Mouse (Mus musculus) midbrain, embryonic 10.5 days (tissue): ENCODE measurements around the gene Myo1d. TPM values are rescaled to one million over a fixed set of nuclear protein-coding genes. Genes with fewer than 3 reads are reported as not detected.

Source experiments
- DNase-seq: peaks from one replicate; pipeline ENCODE4 v3.0.0-alpha.2; 2017; ENCODE audit warnings: low spot score
- H3K27ac ChIP-seq: fragments of 300-500 bp; sonication (generic); replicated peaks from 2 replicates; pipeline ENCODE4 v1.5.1; 2016; ENCODE audit warnings: mild to moderate bottlenecking
- H3K27me3 ChIP-seq: fragments of 300-500 bp; sonication (generic); 2 replicates; pipeline ENCODE4 v1.6.1; 2016; ENCODE audit warnings: low read depth, mild to moderate bottlenecking; ENCODE audit not compliant: poor library complexity, severe bottlenecking
- H3K36me3 ChIP-seq: fragments of 300-500 bp; sonication (generic); 2 replicates; pipeline ENCODE4 v1.6.1; 2016; ENCODE audit warnings: mild to moderate bottlenecking, moderate library complexity
- H3K4me1 ChIP-seq: fragments of 300-500 bp; sonication (generic); 2 replicates; pipeline ENCODE4 v1.6.1; 2016
- H3K4me3 ChIP-seq: fragments of 300-500 bp; sonication (generic); 2 replicates; pipeline ENCODE4 v1.5.1; 2016; ENCODE audit warnings: mild to moderate bottlenecking, moderate library complexity
- H3K9me3 ChIP-seq: fragments of 300-500 bp; sonication (generic); replicated peaks from 2 replicates; pipeline ENCODE4 v1.6.1; 2016; ENCODE audit warnings: mild to moderate bottlenecking
- whole genome bisulfite sequencing: fragments of 180-500 bp; shearing (Covaris S2); methylation state at CpG from one replicate; pipeline ENCODE4 v1.1.7; 2016; 5-methylcytosine and 5-hydroxymethylcytosine counted together
- polyA plus RNA-seq: library from polyadenylated mRNA; unstranded; fragments of >200 nt; fragmentation: Nextera tagmentation; extraction: Ambion mirVana; gene quantifications from 2 replicates; pipeline ENCODE4 v1.2.1, GENCODE M21; 2016

Myo1d gene
- polyA plus RNA-seq, 1 experiment from 2014 or later: 2.3 TPM

DNA sequence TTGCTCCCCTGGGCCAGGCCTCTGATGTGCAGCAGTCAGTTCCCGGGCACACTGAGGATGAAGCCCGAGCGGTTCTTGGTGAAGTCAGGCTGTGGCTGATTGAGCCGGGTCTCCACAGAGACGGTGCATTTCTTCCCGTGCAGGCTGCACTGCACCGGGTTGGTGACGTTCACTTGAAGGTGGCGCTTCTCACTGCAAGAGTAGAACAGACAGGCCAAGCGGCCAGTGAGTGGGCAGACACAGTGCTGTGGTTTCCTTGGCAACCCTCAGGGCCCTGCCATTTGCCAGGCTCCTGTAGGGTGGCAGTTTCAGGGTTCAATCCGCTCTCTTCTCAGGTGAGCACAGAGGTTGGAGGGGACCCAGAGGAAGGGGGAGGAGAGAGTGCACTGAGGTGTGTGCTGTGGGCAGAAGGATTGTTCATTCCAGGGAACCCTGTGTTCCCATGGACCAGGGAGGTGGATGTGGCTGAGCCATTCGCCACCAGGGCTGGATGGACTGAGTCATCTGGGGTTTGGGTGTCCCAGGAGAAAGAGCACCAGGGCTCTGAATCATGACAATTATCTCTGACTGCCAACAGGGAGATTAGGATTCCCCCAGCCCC, 295.5 kb downstream of the Myo1d start:
- H3K9me3 ChIP-seq: no peaks in the 10 kb centered on the region
- H3K27me3 ChIP-seq: peaks cover 61% of the 10 kb centered on the region
- WGBS: 43% methylated on average over 12 of the region's 12 CpGs
- DNase-seq: no peak
- H3K36me3 ChIP-seq: peaks cover 14% of the 10 kb centered on the region
- H3K27ac ChIP-seq: peak overlapping the region; percentile 47; the same call in 1 of the 2 replicates
- H3K4me1 ChIP-seq: peaks cover 67% of the 10 kb centered on the region
- no peak overlapping the region for H3K4me3 ChIP-seq

- Histone ChIP-seq H3K4me1 (peaks cover 67% of the 10 kb centered on the region), H3K9me3 (no peaks in the 10 kb centered on the region), H3K36me3 (peaks cover 18% of the 10 kb centered on the region), H3K27me3 (peaks cover 68% of the 10 kb centered on the region), H3K27ac (peak overlapping the region; percentile 47; the same call in 1 of the 2 replicates), H3K4me3 (no peak overlapping the region)
- no peak for DNase-seq
- 85% methylated on average over 6 of the region's 6 CpGs for WGBS
Observed at GRCm38 (mm10) chr11:80483536-80484067, 296.2 kb downstream of the Myo1d start.

- H3K27ac ChIP-seq: no peak overlapping the region
- peaks cover 74% of the 10 kb centered on the region for H3K27me3 ChIP-seq
- H3K36me3 ChIP-seq: peaks cover 23% of the 10 kb centered on the region
- DNase-seq: no peak
- no peaks in the 10 kb centered on the region for H3K9me3 ChIP-seq
- H3K4me3 ChIP-seq: no peak overlapping the region; the same call in 1 of the 2 replicates
- peaks cover 70% of the 10 kb centered on the region for H3K4me1 ChIP-seq
- 84% methylated on average over 7 of the region's 7 CpGs for WGBS
Observed at GRCm38 (mm10) chr11:80482921-80483320, 296.9 kb downstream of the Myo1d start.

GRCm38 (mm10) chr11:80482347-80482746, 297.5 kb downstream of the Myo1d start:
- peaks cover 27% of the 10 kb centered on the region for H3K36me3 ChIP-seq
- 73% methylated on average over 10 of the region's 10 CpGs for WGBS
- no peak overlapping the region for H3K27ac ChIP-seq
- no peak for DNase-seq
- no peaks in the 10 kb centered on the region for H3K9me3 ChIP-seq
- H3K27me3 ChIP-seq: peaks cover 76% of the 10 kb centered on the region
- no peak overlapping the region for H3K4me3 ChIP-seq
- peaks cover 75% of the 10 kb centered on the region for H3K4me1 ChIP-seq

- Histone ChIP-seq H3K36me3 (peaks cover 27% of the 10 kb centered on the region), H3K4me3 (peak overlapping the region; percentile 27; the same call in 1 of the 2 replicates), H3K27ac (0 out of 2 replicates have a peak overlapping the region, but pooled peaks have one; percentile 42), H3K4me1 (peaks cover 79% of the 10 kb centered on the region), H3K9me3 (no peaks in the 10 kb centered on the region), H3K27me3 (peaks cover 77% of the 10 kb centered on the region)
- DNase-seq: no peak
- 71% methylated on average over 13 of the region's 13 CpGs for WGBS
Observed at GRCm38 (mm10) chr11:80481409-80482050, 298.3 kb downstream of the Myo1d start.

- no peak for DNase-seq
- no peak overlapping the region; the same call in 1 of the 2 replicates for H3K27ac ChIP-seq
- peak overlapping the region; percentile 82 for H3K4me3 ChIP-seq
- peaks cover 27% of the 10 kb centered on the region for H3K36me3 ChIP-seq
- H3K27me3 ChIP-seq: peaks cover 78% of the 10 kb centered on the region
- no peaks in the 10 kb centered on the region for H3K9me3 ChIP-seq
- WGBS: 81% methylated on average over 31 of the region's 31 CpGs
- H3K4me1 ChIP-seq: peaks cover 79% of the 10 kb centered on the region
Observed at GRCm38 (mm10) chr11:80479906-80480866, 299.6 kb downstream of the Myo1d start.

DNA sequence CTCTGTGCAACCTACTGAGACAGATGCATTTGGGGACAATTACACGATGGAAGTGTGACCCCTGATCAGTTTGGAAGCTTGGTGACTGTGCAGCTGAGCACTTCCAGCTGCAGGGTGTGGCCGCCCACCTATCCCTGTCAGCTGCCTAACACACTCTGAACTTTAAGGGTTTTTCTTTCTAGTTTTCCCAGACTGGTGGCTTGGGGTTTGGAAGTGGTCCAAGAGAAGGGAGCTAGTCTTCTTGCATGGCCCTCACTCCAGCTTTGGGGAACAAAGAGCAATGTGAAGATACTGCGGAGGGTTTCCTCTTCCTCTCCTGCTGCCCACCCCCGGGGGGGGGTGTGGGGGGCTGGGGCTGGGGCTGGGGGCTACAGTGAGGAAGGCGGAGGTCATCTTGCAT, 300.4 kb downstream of the Myo1d start:
- WGBS: 76% methylated on average over 5 of the region's 5 CpGs
- H3K27ac ChIP-seq: peak overlapping the region; percentile 35; the same call in 1 of the 2 replicates
- H3K4me1 ChIP-seq: peaks cover 73% of the 10 kb centered on the region
- H3K36me3 ChIP-seq: peaks cover 29% of the 10 kb centered on the region
- H3K9me3 ChIP-seq: no peaks in the 10 kb centered on the region
- no peak for DNase-seq
- H3K4me3 ChIP-seq: peak overlapping the region; percentile 82
- H3K27me3 ChIP-seq: peaks cover 79% of the 10 kb centered on the region

DNA sequence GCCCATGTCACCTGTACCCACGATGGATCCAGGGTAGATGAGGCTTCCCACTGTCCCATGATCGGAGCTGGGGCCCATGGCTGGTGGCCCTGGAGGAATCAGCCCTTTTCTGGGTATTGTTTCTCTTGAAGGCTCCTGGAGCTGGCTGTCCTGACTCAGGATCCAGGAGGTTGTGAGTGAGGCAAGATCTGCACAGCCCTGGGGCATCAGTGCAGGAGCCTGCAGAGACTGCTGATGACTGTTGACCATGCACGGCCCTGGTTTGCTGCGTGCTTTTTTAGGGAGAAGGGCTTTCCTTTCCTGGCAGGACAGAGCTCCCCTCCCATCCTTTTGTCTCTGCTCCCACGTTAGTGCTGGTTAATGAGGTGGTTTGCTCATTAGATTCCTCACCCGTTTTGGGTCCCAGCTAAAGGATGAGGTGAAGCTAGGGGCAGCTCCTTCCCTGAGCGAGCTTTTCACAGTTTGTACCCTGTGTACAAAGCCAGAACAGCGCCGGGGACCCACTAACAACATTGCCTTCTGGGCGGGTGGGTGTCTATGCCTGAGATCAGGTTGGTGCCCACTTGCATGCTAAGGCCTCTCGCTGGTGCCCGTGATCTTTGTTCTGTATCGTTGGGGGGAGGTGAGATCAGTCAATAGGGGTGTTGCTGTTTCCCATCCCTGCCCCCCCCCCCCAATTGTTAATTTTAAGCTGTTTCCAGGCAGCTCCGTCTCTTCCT, 301.0 kb downstream of the Myo1d start:
- no peak for DNase-seq
- Histone ChIP-seq H3K27ac (peak overlapping the region; percentile 35), H3K27me3 (peaks cover 79% of the 10 kb centered on the region), H3K9me3 (no peaks in the 10 kb centered on the region), H3K4me3 (peak overlapping the region; percentile 82), H3K4me1 (peaks cover 68% of the 10 kb centered on the region), H3K36me3 (peaks cover 34% of the 10 kb centered on the region)
- 54% methylated on average over 14 of the region's 14 CpGs for WGBS

GRCm38 (mm10) chr11:80477341-80478199, 302.3 kb downstream of the Myo1d start:
- Histone ChIP-seq H3K9me3 (no peaks in the 10 kb centered on the region), H3K4me3 (peak overlapping the region; percentile 82), H3K4me1 (peaks cover 55% of the 10 kb centered on the region), H3K36me3 (peaks cover 47% of the 10 kb centered on the region), H3K27me3 (peaks cover 73% of the 10 kb centered on the region), H3K27ac (peak overlapping the region; percentile 91)
- WGBS: 14% methylated on average over 55 of the region's 55 CpGs
- DNase-seq: peak; percentile 41

GRCm38 (mm10) chr11:80476222-80477189, 303.3 kb downstream of the Myo1d start, which contains the start of gene Cdk5r1:
Gene Cdk5r1, plus strand, starts transcription at chr11:80477023.
- Histone ChIP-seq H3K4me1 (peaks cover 46% of the 10 kb centered on the region), H3K4me3 (peak within 1 kb of the TSS; percentile 82), H3K27ac (peak within 1 kb of the TSS; percentile 91), H3K27me3 (peaks cover 66% of the 10 kb centered on the region), H3K9me3 (no peaks in the 10 kb centered on the region), H3K36me3 (peaks cover 56% of the 10 kb centered on the region)
- WGBS: under 1% methylated on average over 113 of the region's 116 CpGs
- peak; percentile 90 for DNase-seq
